Mouse (Mus musculus) hindbrain, embryonic 15.5 days (tissue): ENCODE measurements at regions not wholly inside any gene's neighbourhood (a gene's known extent, or its start where the extent isn't known, plus 50 kb on each side); places are given as distances from the start of the nearest gene placed in this dataset.
"Not testable (repeated sequence)": the region's sequence is repeated elsewhere in the genome, so short reads cannot be mapped to it uniquely, and the experiment has no call there.

Experiments used
- ATAC-seq: fragments of 200-750 bp; cut with Nextera tagmentation; 2 replicates; pipeline ENCODE4 v1.8.0; 2017; ENCODE audit warnings: low read depth, moderate number of reproducible peaks, moderate TSS enrichment; ENCODE audit not compliant: low FRiP score
- H3K27ac ChIP-seq: fragments of 300-500 bp; sonication (generic); replicated peaks from 2 replicates; pipeline ENCODE4 v1.5.1; 2015; ENCODE audit warnings: mild to moderate bottlenecking, inconsistent platforms
- H3K27me3 ChIP-seq: fragments of 300-500 bp; sonication (generic); 2 replicates; pipeline ENCODE4 v1.6.1; 2015; ENCODE audit warnings: control low read depth, inconsistent platforms
- H3K36me3 ChIP-seq: fragments of 300-500 bp; sonication (generic); 2 replicates; pipeline ENCODE4 v1.6.1; 2015; ENCODE audit warnings: control low read depth, inconsistent platforms
- H3K4me1 ChIP-seq: fragments of 300-500 bp; sonication (generic); replicated peaks from 2 replicates; pipeline ENCODE4 v1.6.1; 2015; ENCODE audit warnings: control low read depth, inconsistent platforms
- H3K4me2 ChIP-seq: fragments of 300-500 bp; sonication (generic); 2 replicates; pipeline ENCODE4 v1.6.1; 2015; ENCODE audit warnings: moderate library complexity, mild to moderate bottlenecking, inconsistent platforms
- H3K4me3 ChIP-seq: fragments of 300-500 bp; sonication (generic); 2 replicates; pipeline ENCODE4 v1.5.1; 2015; ENCODE audit warnings: mild to moderate bottlenecking, inconsistent platforms
- H3K9ac ChIP-seq: fragments of 300-500 bp; sonication (generic); 2 replicates; pipeline ENCODE4 v1.6.1; 2015; ENCODE audit warnings: inconsistent platforms
- H3K9me3 ChIP-seq: fragments of 300-500 bp; sonication (generic); 2 replicates; pipeline ENCODE4 v1.6.1; 2016; ENCODE audit warnings: control low read depth, inconsistent platforms
- WGBS: fragments of 180-500 bp; shearing (Covaris S2); methylation state at CpG from one replicate; pipeline ENCODE4 v1.1.7; 2015; 5-methylcytosine and 5-hydroxymethylcytosine counted together

DNA sequence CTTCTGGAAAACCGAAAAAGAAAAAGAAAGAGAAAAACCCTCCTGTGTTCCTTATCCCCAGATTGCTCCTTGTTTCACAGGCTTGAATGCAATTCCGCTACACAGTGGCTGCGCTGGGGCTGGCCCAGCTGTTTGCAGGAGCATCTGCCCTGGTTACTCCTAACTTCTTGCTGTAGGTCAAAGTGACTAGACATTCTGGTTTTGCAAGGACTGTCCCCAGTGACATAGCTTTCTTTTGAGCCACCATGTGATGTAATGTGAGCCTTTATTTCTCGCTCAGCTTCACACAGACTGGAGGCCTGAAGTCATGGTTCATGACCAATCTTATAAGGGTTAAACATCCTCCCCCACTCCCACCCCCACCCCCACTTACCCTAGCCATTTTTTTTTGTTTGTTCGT, 222.8 kb downstream of the Pten start:
- Histone ChIP-seq H3K4me1 (no peaks in the 10 kb centered on the region), H3K4me2 (no peak overlapping the region), H3K36me3 (no peaks in the 10 kb centered on the region), H3K9me3 (no peaks in the 10 kb centered on the region), H3K27me3 (no peaks in the 10 kb centered on the region), H3K9ac (no peak overlapping the region), H3K4me3 (no peak overlapping the region), H3K27ac (no peak overlapping the region)
- 79% methylated on average over 5 of the region's 5 CpGs for WGBS
- no peak for ATAC-seq

DNA sequence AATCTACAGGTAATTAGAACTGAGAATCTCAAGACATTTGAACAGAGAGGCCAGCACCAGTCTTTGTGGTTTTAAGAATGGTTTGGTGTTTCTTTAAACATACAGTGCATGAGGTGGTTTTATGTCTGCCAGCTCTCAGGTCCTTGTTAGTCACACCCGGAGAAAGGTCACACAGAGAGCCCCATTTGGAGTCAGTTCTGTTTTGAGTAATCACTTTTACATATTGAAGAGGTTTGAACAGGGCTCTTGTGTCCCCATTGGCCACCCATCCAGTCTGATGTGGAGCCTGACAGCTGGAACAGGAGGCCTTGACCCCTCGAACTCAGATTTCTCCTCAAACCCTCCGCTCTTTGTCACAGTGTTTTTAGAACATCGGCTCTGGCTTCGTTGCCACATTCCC, 231.4 kb downstream of the Pten start:
- no peaks in the 10 kb centered on the region for H3K36me3 ChIP-seq
- WGBS: 62% methylated on average over 5 of the region's 5 CpGs
- no peak overlapping the region for H3K27ac ChIP-seq
- no peak overlapping the region for H3K4me2 ChIP-seq
- no peaks in the 10 kb centered on the region for H3K9me3 ChIP-seq
- no peak for ATAC-seq
- H3K9ac ChIP-seq: no peak overlapping the region
- no peaks in the 10 kb centered on the region for H3K4me1 ChIP-seq
- no peak overlapping the region for H3K4me3 ChIP-seq
- H3K27me3 ChIP-seq: no peaks in the 10 kb centered on the region

DNA sequence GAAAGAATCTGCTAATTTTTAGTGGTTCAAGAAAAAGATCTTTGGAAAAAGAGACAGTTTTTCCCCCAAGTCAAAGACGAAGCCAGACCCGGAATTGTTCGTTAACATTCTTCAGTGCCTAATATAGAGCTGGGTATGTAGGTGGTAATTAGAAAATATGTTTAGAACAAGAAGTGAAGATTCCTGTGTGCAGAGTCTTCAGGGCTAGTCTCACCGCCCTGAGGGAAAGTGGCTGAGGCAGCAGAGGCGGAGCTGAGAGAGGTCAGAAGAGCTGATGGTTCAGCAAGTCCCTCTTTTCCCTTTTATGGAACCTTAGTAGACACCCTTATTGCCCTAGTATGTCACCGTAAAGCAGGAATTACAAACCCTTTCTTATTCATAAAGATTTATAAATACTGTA, 232.0 kb downstream of the Pten start:
- WGBS: 86% methylated on average over 6 of the region's 6 CpGs
- Histone ChIP-seq H3K4me1 (no peaks in the 10 kb centered on the region), H3K4me2 (no peak overlapping the region), H3K27ac (no peak overlapping the region), H3K9ac (no peak overlapping the region), H3K27me3 (no peaks in the 10 kb centered on the region), H3K36me3 (no peaks in the 10 kb centered on the region), H3K4me3 (no peak overlapping the region), H3K9me3 (no peaks in the 10 kb centered on the region)
- ATAC-seq: no peak

DNA sequence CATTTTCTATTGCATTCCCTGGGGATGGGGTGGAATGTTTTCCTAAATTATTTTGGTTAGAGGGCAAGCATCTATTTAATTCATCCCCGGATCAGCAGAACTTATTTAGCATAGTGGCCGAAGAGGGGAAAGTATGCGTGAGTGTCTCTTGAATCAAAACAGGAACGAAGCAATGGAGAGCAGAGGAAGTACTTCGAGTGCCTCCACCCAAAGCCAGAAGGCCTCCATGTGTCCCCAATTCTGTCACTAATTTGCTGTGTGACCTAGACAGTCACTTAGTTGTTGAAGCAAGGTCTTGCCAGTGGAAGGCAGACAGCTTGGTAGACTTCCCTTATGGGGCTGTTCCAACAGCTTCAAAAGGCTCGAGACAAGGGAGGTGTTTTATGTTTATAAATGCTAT, 233.3 kb downstream of the Pten start:
- H3K4me2 ChIP-seq: no peak overlapping the region
- H3K9ac ChIP-seq: no peak overlapping the region
- H3K4me3 ChIP-seq: no peak overlapping the region
- no peaks in the 10 kb centered on the region for H3K9me3 ChIP-seq
- no peak for ATAC-seq
- no peak overlapping the region for H3K27ac ChIP-seq
- H3K36me3 ChIP-seq: no peaks in the 10 kb centered on the region
- no peaks in the 10 kb centered on the region for H3K4me1 ChIP-seq
- no peaks in the 10 kb centered on the region for H3K27me3 ChIP-seq
- WGBS: 87% methylated on average over 6 of the region's 6 CpGs

DNA sequence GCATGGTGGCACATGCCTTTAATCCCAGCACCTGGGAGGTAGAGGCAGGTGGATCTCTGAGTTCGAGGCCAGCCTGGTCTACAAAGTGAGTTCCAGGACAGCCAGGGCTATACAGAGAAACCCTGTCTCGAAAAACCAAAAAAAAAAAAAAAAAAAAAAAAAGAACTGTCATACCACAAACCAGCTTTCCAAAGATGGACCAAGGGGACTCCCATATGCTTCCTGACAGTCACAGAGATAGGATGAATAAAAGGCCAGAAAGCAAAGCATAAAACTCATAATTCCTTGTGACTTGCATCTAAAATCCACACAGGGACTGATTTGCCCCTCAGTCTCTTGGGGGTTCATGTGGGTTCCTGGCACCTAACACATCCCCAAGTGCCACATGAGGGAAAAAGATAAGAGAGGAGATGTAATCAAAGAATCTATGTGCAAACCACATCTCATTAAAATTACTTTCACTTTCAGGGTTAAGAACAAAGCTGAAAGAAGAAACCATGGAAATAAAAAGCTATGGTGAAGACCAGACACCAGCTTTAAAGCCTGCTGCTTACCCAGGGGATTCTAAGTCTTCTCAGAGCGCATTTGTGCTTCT, 241.4 kb downstream of the Pten start:
- H3K4me3 ChIP-seq: no peak overlapping the region
- no peaks in the 10 kb centered on the region for H3K9me3 ChIP-seq
- ATAC-seq: no peak
- H3K36me3 ChIP-seq: no peaks in the 10 kb centered on the region
- no peak overlapping the region for H3K9ac ChIP-seq
- 87% methylated on average over 2 of the region's 3 CpGs for WGBS
- no peak overlapping the region for H3K27ac ChIP-seq
- H3K27me3 ChIP-seq: no peaks in the 10 kb centered on the region
- H3K4me1 ChIP-seq: no peaks in the 10 kb centered on the region
- no peak overlapping the region for H3K4me2 ChIP-seq

DNA sequence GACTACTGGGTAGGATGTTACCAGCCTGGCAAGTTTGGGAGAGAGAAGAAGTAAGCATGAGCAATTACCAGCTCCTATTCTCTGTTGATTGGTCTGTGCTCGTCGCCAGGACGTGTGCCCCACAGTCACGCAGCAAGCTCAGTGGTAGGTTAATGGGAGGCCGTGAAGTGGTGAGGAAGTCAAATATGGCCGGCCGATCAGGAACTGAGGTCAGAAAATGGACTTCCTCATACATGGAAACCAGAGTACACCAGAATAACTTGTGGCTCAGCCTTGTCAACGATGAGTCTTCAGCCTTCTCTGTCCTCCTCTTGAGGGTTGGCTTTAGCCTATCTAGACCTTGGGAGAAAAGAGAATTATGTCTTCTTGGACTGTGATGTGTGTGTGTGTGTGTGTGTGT, 250.3 kb downstream of the Pten start:
- WGBS: 92% methylated on average over 8 of the region's 8 CpGs
- no peaks in the 10 kb centered on the region for H3K9me3 ChIP-seq

DNA sequence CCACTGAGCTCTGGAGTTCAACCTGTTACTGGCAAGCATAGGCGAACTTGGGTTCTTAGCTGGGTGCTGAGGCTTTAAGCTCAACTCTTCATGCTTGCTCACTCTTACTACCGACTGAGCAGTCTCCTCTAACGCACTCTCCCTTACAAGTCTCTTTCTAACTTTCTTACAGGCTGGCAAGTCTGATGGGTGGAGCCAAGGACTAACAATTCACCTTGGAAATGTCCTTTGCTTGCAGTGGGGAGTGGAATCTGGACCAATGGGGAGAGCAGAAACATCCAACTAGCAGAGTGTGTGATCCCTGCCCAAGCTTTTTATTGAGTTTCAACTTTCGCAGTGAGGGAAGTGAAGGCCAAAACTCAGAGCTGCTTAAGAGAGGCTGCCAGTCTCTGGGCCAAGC, 250.8 kb downstream of the Pten start:
- no peak for ATAC-seq
- 89% methylated on average over 4 of the region's 4 CpGs for WGBS

More for the DNA sequence above, 250.3 kb downstream of the Pten start:
- no peaks in the 10 kb centered on the region for H3K27me3 ChIP-seq
- no peaks in the 10 kb centered on the region for H3K36me3 ChIP-seq
- H3K27ac ChIP-seq: no peak overlapping the region
- no peak overlapping the region for H3K4me3 ChIP-seq
- H3K4me2 ChIP-seq: no peak overlapping the region
- no peak for ATAC-seq
- H3K9ac ChIP-seq: no peak overlapping the region
- H3K4me1 ChIP-seq: no peaks in the 10 kb centered on the region

DNA sequence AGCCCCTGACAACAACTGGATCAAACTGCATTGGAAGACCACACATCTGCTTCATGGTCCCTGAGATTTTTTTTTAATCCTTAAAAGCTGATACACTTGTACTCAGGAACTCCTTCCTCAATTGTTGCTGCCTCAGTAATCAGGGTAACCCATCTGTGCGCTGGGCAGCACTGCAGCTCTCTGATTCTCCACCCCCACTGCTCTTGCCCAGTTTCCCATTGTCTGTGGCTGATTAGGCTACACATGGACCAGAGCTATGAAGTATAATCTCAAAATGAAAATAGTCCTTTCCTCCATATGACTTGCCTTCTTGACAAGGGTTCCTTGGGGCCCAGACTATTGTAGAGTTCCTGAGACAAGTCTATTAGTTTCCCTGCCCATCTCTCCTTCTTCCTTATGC, 251.5 kb downstream of the Pten start:
- Histone ChIP-seq H3K36me3 (no peaks in the 10 kb centered on the region), H3K4me2 (no peak overlapping the region), H3K27ac (no peak overlapping the region), H3K9ac (no peak overlapping the region), H3K4me3 (no peak overlapping the region), H3K27me3 (no peaks in the 10 kb centered on the region), H3K4me1 (no peaks in the 10 kb centered on the region), H3K9me3 (no peaks in the 10 kb centered on the region)
- WGBS: 79% methylated on average over 1 of the region's 1 CpGs
- ATAC-seq: no peak

More for the DNA sequence above, 250.8 kb downstream of the Pten start:
- H3K4me3 ChIP-seq: no peak overlapping the region
- H3K27ac ChIP-seq: no peak overlapping the region
- no peaks in the 10 kb centered on the region for H3K27me3 ChIP-seq
- no peak overlapping the region for H3K9ac ChIP-seq
- H3K36me3 ChIP-seq: no peaks in the 10 kb centered on the region
- no peaks in the 10 kb centered on the region for H3K9me3 ChIP-seq
- no peaks in the 10 kb centered on the region for H3K4me1 ChIP-seq
- no peak overlapping the region for H3K4me2 ChIP-seq

DNA sequence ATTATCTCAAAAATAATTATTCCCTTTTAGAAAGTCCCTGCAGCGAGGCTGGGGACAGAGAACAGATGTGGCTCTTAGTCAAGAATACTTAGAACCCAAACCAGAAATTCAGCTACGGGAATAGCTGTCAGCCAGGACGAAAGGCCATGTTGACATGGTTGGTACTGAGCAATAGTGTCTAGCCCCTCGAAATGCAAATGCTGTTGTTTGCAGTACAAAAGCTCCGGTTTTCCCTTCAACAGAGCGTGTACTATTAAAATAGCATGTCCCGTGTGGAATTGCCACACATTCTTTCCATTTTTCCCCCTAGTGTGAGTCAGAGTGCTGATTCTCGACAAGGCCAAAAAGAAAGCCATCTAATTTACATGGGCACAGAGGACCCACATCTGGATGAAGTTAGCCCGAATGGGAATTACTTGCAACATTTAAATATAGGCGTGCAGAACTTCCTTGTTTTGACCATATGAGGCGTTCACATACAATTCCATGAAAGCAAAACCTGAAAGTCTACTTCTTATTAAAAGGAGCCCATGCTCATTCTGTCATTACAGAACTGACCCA, 253.7 kb downstream of the Pten start:
- Histone ChIP-seq H3K4me2 (no peak overlapping the region), H3K4me3 (no peak overlapping the region), H3K9me3 (no peaks in the 10 kb centered on the region), H3K9ac (no peak overlapping the region), H3K36me3 (no peaks in the 10 kb centered on the region), H3K27ac (no peak overlapping the region), H3K4me1 (no peaks in the 10 kb centered on the region), H3K27me3 (no peaks in the 10 kb centered on the region)
- no peak for ATAC-seq
- WGBS: 57% methylated on average over 11 of the region's 11 CpGs

DNA sequence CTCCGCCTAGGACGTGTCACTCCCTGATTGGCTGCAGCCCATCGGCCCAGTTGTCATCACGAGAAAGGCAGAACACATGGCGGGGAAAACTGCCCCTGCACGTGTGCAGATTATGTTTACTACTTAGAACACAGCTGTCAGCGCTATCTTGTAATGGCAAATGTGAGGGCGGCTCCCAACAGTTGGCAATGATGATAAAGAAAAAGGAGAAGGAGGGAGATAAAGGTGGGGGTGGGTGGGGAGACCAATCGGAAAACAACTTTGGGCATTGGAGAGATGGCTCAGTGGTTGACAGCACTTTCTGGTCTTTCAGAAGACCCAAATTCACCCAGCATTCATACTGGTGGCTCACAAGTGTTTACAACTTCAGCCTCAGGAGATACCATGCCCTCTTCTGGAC, 257.6 kb downstream of the Pten start:
- H3K4me2 ChIP-seq, H3K9ac ChIP-seq, H3K4me3 ChIP-seq, H3K27me3 ChIP-seq, H3K9me3 ChIP-seq, H3K4me1 ChIP-seq, H3K36me3 ChIP-seq, H3K27ac ChIP-seq, ATAC-seq: not testable (repeated sequence)
- WGBS: 91% methylated on average over 9 of the region's 9 CpGs

DNA sequence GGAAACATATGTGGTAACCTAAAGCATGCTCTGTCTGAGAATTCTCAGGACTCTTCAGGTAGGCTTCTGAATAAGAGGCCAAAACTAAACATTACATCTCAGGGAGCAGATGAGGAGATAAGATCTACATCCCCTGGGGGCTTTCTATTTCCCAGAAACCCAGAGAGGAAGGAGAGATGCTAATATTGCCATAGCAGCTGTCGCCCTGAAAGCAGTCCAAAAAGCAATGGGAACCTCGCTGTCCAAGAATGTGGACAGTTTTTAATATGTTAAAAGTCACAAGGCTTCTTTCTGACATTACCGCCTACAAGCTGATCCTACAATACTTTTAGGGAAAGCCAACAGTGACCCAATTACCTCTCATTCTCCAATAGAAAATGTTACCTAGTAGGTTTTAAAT, 263.9 kb downstream of the Pten start:
- H3K9me3 ChIP-seq: no peaks in the 10 kb centered on the region
- H3K4me1 ChIP-seq: no peaks in the 10 kb centered on the region
- H3K27ac ChIP-seq: no peak overlapping the region
- H3K4me2 ChIP-seq: no peak overlapping the region
- ATAC-seq: no peak
- H3K9ac ChIP-seq: no peak overlapping the region
- H3K4me3 ChIP-seq: no peak overlapping the region
- H3K27me3 ChIP-seq: no peaks in the 10 kb centered on the region
- no peaks in the 10 kb centered on the region for H3K36me3 ChIP-seq
- 78% methylated on average over 3 of the region's 3 CpGs for WGBS

DNA sequence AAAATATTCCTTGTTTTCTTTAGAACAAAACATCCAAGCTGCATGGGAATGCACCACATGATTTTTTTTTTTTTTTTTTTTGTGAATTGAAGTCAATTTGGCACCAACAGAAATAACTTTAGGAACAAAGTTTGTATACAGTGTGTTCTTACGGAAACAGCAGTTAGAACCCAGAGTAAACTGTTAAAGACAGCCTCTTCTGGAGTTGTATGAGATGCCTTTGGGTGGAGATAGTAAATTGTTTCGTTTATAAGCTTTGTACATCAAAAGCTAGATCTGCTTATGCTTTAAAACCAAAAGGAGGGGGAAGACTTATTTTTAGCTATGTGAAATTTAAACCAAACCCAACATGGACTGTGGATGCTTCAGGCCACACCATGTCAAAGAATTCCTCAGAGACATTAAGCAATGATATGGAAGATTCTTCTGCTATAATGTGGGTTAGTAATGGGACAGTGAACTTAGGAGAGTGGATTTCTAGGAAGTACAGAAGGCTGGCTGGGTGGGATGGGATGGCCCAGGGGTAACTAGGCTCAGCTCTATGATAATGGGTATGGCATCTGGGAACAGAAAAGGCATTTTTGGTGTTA, 265.6 kb downstream of the Pten start:
- Histone ChIP-seq H3K36me3 (no peaks in the 10 kb centered on the region), H3K9me3 (no peaks in the 10 kb centered on the region), H3K9ac (no peak overlapping the region), H3K27me3 (no peaks in the 10 kb centered on the region), H3K4me2 (no peak overlapping the region), H3K27ac (no peak overlapping the region), H3K4me1 (no peaks in the 10 kb centered on the region), H3K4me3 (no peak overlapping the region)
- WGBS: 90% methylated on average over 2 of the region's 2 CpGs
- ATAC-seq: no peak
